In genomic region chr16:38087231-38087630, GRCm38 (mm10) we compare ENCODE assay signal across 8 mouse cellular contexts. TPM values are rescaled to one million over a fixed set of nuclear protein-coding genes. Genes with fewer than 3 reads are reported as not detected.
A peak's percentile ranks its signal among the peaks of the same experiment; 100 is the strongest.
DNase-seq lines count a peak whose midpoint lies in the region; ATAC-seq and TF ChIP-seq lines count a peak whose summit lies in the region.

No protein-coding gene starts in this region.

- TF ChIP-seq POLR2A in embryonic fibroblast, embryonic 13.5 days (IDR thresholded peaks at IDR 0.05; ENCODE audit: low read depth, low read length) = no peak
- no peak for TF ChIP-seq POLR2A in limb, embryonic 14.5 days (IDR thresholded peaks at IDR 0.05; ENCODE audit: borderline replicate concordance, extremely low read depth, insufficient read depth, insufficient read length)
- no peak for TF ChIP-seq POLR2A in olfactory bulb, adult 2 months (IDR thresholded peaks at IDR 0.05; ENCODE audit: insufficient read depth, low read depth, low read length)

- peak; percentile 4 for DNase-seq in left cerebral cortex, postnatal 4 days
- no peak for DNase-seq in left cerebral cortex, adult 18-20 months (ENCODE audit: low spot score in 2 of 2)
- DNase-seq in limb, embryonic 14.5 days (ENCODE audit: low spot score) = no peak
- DNase-seq in ovary, postnatal 10 days (ENCODE audit: low spot score) = no peak
- no peak for DNase-seq in gastrocnemius, postnatal 14 days
- no peak for DNase-seq in B cell, adult 2 months

- H3K27me3 ChIP-seq in limb, embryonic 14.5 days (ENCODE audit: control insufficient read depth, insufficient read depth, low read length) = no peaks in the 10 kb centered on the region

- ATAC-seq in limb, embryonic 14.5 days (ENCODE audit: low FRiP score, low read depth) = no peak

- TF ChIP-seq CTCF in embryonic fibroblast, embryonic 13.5 days (IDR thresholded peaks at IDR 0.05; ENCODE audit: borderline replicate concordance, insufficient read depth, low read length) = no peak
- no peak for TF ChIP-seq CTCF in olfactory bulb, adult 2 months (IDR thresholded peaks at IDR 0.05; ENCODE audit: insufficient read depth, low read depth, low read length)

- no peaks in the 10 kb centered on the region for H3K36me3 ChIP-seq in limb, embryonic 14.5 days (ENCODE audit: control insufficient read depth, insufficient read depth, low read length)

- H3K4me3 ChIP-seq in embryonic fibroblast, embryonic 13.5 days (ENCODE audit: insufficient read depth, low read length) = peak overlapping the region; percentile 68
- peak overlapping the region; percentile 88 for H3K4me3 ChIP-seq in limb, embryonic 14.5 days (replicated peaks; ENCODE audit: low read length)
- no peak overlapping the region for H3K4me3 ChIP-seq in olfactory bulb, adult 2 months (ENCODE audit: insufficient read depth, low read depth, low read length)

- peak overlapping the region; percentile 95 for H3K27ac ChIP-seq in embryonic fibroblast, embryonic 13.5 days (ENCODE audit: insufficient read depth, low read length)
- peak overlapping the region; percentile 100 for H3K27ac ChIP-seq in limb, embryonic 14.5 days (replicated peaks; ENCODE audit: low read depth, low read length)
- 0 out of 2 replicates have a peak overlapping the region, but pooled peaks have one; percentile 33 for H3K27ac ChIP-seq in olfactory bulb, adult 2 months (ENCODE audit: insufficient read depth, low read depth, low read length)

- peaks cover 4% of the 10 kb centered on the region; the same call in 1 of the 2 replicates for H3K4me1 ChIP-seq in embryonic fibroblast, embryonic 13.5 days (ENCODE audit: control insufficient read depth, insufficient read depth, low read length)
- H3K4me1 ChIP-seq in limb, embryonic 14.5 days (ENCODE audit: control insufficient read depth, insufficient read depth, low read length) = 0 out of 2 replicates have a peak, but pooled peaks cover 3% of the 10 kb centered on the region
- no peaks in the 10 kb centered on the region for H3K4me1 ChIP-seq in olfactory bulb, adult 2 months (ENCODE audit: control insufficient read depth, insufficient read depth, low read length)

- intact Hi-C loops in left cerebral cortex, postnatal 4 days (cut with DNase I) = loop anchor here (5.0 kb wide), 1 partner anchor 90 kb away; no protein-coding TSS in a partner anchor
- intact Hi-C loops in gastrocnemius, postnatal 14 days (cut with DNase I; ENCODE audit: low total_unique reads) = no loop called here

- peak overlapping the region; percentile 70 for H3K4me2 ChIP-seq in limb, embryonic 14.5 days (replicated peaks; ENCODE audit: low read depth, low read length, severe bottlenecking)

- H3K9me3 ChIP-seq in limb, embryonic 14.5 days (ENCODE audit: control insufficient read depth, low read length) = no peaks in the 10 kb centered on the region

- WGBS in limb, embryonic 14.5 days = 23% methylated on average over 10 of the region's 10 CpGs
- WGBS in olfactory bulb, adult 2 months = 10% methylated on average over 10 of the region's 10 CpGs

- peak overlapping the region; percentile 86 for H3K9ac ChIP-seq in limb, embryonic 14.5 days (ENCODE audit: low read depth, low read length, severe bottlenecking)

RNA-seq across cellular contexts. Expression of gene Gsk3b, which starts 1.6 kb away (rescaled TPM):
- 100 to 1,000 TPM; 267 to 269 TPM for total RNA-seq in left cerebral cortex, postnatal 4 days (2021)
- total RNA-seq in left cerebral cortex, adult 18-20 months (2021) = 100 to 1,000 TPM; 172 TPM
- 71.2 and 79.6 TPM in 2 replicates for polyA plus RNA-seq in embryonic fibroblast, embryonic 13.5 days (2011; ENCODE audit: insufficient read length, low read depth, missing spikeins)
- 17.5 and 20.1 TPM in 2 replicates for polyA plus RNA-seq in limb, embryonic 14.5 days (2012; rRNA removed)
- 61.3 and 63.2 TPM in 2 replicates for polyA plus RNA-seq in limb, embryonic 14.5 days (2014; fragmentation: Nextera tagmentation; extraction: Ambion mirVana)
- polyA plus RNA-seq in olfactory bulb, adult 2 months (2012; ENCODE audit: insufficient read depth, insufficient read length, low replicate concordance, missing spikeins) = 55.0 and 135 TPM in 2 replicates
- 10 to 100 TPM; 47.2 to 49.3 TPM for total RNA-seq in gastrocnemius, postnatal 14 days (2021)

Comparison
In these comparisons a context has a peak if more than half of its experiments do, and no peak if none do; other contexts are left out.
1. H3K27ac ChIP-seq: peak in every context shown above with its lines; median percentile 100 in limb, embryonic 14.5 days; 95 in embryonic fibroblast, embryonic 13.5 days; 33 in olfactory bulb, adult 2 months.